8 mouse cellular contexts compared by ENCODE assay signal in the genomic region with DNA sequence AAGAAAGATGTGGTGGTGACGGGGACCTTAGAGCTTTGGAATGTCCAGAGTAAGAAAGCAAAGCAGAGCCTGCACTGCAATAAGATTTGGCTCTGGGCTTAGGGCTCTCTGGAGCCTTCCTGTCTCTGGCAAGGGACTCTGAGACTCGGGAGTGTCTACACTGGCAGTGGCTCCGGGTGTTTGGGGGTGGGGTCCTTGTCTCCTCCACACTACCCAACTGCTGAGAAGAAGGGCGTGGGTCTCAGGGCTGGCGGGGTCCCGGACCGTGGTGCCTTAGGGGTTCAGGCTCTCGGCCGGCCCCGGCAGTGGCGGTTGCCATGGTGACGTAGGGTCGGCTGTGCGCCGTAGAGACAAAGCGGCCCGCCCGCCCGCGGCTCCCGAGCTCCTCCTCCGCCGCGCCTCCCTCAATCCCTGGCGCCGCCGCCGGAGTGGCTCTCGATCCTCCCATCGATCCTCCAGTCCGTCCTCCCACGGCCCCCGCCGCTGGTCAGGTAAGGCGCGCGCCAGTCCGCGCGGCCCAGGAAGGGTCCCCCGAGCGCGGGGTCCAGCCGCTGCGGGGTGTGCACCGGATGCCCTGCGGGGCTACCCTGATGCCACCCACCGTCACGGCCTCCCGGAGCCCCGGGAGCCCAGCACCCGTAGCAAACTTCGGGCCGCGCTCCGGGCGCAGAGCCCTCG. TPM values are rescaled to one million over a fixed set of nuclear protein-coding genes. Genes with fewer than 3 reads are reported as not detected.
DNase-seq lines count a peak whose midpoint lies in the region; ATAC-seq and TF ChIP-seq lines count a peak whose summit lies in the region.

A gene (plus strand): TSS at position 134 of the 678 bp plus-strand sequence.

- peak within 1 kb of the TSS; percentile 81 for H3K4me3 ChIP-seq in cortical plate, adult 2 months (ENCODE audit: insufficient read depth, low read length)

- peak; percentile 38; the same call in 1 of the 2 replicates for TF ChIP-seq POLR2A in cortical plate, adult 2 months (IDR thresholded peaks at IDR 0.05; ENCODE audit: extremely low read depth, insufficient read depth, low read length)

- peak; percentile 28 for ATAC-seq in inflammation-experienced regulatory T-cells, adult 6 months
- peak; percentile 60 for ATAC-seq in megakaryocyte progenitor cell, adult 5-6 weeks (replicated peaks; ENCODE audit: poor library complexity)
- ATAC-seq in monocyte, adult 5-6 weeks (replicated peaks; ENCODE audit: insufficient number of reproducible peaks, low FRiP score, low TSS enrichment, poor library complexity, severe bottlenecking) = no peak

- intact Hi-C loops in gastrocnemius, postnatal 14 days (cut with DNase I; ENCODE audit: low total_unique reads) = no loop called here
- intact Hi-C loops in left cerebral cortex, postnatal 10 days (cut with DNase I) = loop anchor here (5.0 kb wide), 1 partner anchor 112 kb away; no protein-coding TSS in a partner anchor

- peaks cover 4% of the 10 kb centered on the region; the same call in 1 of the 2 replicates for H3K4me1 ChIP-seq in cortical plate, adult 2 months (ENCODE audit: control insufficient read depth, insufficient read depth, low read length)

- no peak for TF ChIP-seq CTCF in cortical plate, adult 2 months (IDR thresholded peaks at IDR 0.05; ENCODE audit: extremely low read depth, insufficient read depth, low read length)

- peak; percentile 83 for DNase-seq in adrenal gland, postnatal 10 days
- DNase-seq in gastrocnemius, postnatal 14 days = peak; percentile 75
- DNase-seq in left cerebral cortex, postnatal 10 days (ENCODE audit: extremely low spot score in 1 of 2, low spot score in 2 of 2) = peak; percentile 69 to 88
- peak; percentile 81 for DNase-seq in right cerebral cortex, postnatal 14 days

- H3K27ac ChIP-seq in cortical plate, adult 2 months (ENCODE audit: insufficient read depth, low read length) = peak within 1 kb of the TSS; percentile 60; the same call in 1 of the 2 replicates

RNA-seq across cellular contexts. Expression of the gene that starts here (rescaled TPM):
- total RNA-seq in adrenal gland, postnatal 10 days (2021) = 1 to 10 TPM; 1.7 to 2.5 TPM
- polyA plus RNA-seq in cortical plate, adult 2 months (2012; rRNA removed) = 7.3 and 9.1 TPM in 2 replicates
- under 1 TPM; 0.18 to 0.27 TPM for total RNA-seq in gastrocnemius, postnatal 14 days (2021)
- polyA plus RNA-seq in inflammation-experienced regulatory T-cells, adult 6 months (2017; shearing (Covaris generic)) = not detected
- total RNA-seq in left cerebral cortex, postnatal 10 days (2021) = 1 to 10 TPM; 7.1 to 7.2 TPM
- total RNA-seq in megakaryocyte progenitor cell, adult 5-6 weeks (2015) = not detected in 2 replicates
- not detected in 2 replicates for total RNA-seq in megakaryocyte progenitor cell, adult 5-6 weeks (2017)
- not detected in 3 replicates for total RNA-seq in monocyte, adult 5-6 weeks (2017)

Comparison
In these comparisons a context has a peak if more than half of its experiments do, and no peak if none do; other contexts are left out.
1. Peak in DNase-seq in gastrocnemius, postnatal 14 days; RNA of the gene not detected or under 1 TPM.
2. Peak in ATAC-seq in inflammation-experienced regulatory T-cells, adult 6 months; RNA of the gene not detected or under 1 TPM.
3. Peak in ATAC-seq in megakaryocyte progenitor cell, adult 5-6 weeks; RNA of the gene not detected or under 1 TPM.